Mouse (Mus musculus): ENCODE results near the gene Arhgef12. TPM values are rescaled to one million over a fixed set of nuclear protein-coding genes. Genes with fewer than 3 reads are reported as not detected.

Gene Arhgef12
- polyA plus RNA-seq, 1 experiment, result 48.0 TPM

DNA sequence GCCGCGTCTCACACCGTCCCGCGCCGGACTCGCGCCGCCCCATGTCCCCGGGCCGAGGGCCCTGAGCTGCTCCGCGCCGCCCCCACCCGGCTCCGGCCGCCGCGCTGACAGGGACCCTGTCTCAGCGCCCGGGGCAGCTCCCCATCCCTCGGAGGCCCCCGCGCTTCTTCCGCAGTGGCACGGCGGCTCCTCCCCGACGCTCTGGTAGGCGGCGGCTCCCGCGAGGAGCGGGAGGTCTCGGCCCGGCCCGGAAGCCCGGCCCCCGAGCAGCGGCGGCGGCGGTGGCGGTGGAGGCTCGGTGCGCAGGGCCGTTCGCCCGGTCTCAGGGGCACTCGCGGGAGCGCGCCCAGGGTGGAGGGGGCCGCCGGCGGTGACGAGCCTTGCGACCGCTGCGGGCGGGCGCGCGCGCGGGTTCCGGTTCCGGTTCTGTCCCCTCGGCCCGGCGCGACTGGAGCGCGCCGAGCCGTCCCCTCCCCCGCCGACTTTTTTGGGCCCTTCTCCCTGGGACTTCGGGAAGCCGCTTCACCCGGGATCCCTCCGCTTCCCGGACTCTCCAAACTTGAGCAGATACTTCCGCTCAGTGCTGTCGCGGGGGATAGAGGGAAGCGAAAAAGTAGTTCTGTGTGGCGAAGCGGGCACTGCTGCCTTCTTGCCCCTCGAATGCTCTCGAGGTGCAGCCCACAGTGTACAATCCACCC is 1.2 kb downstream of the Arhgef12 start:
- TF ChIP-seq POLR2A (IDR thresholded peaks at IDR 0.05; ENCODE audit: low read depth, low read length), result peak; percentile 40
- TF ChIP-seq CTCF (conservative IDR thresholded peaks at IDR 0.05; ENCODE audit: insufficient read depth, insufficient read length, low read depth, low read length), result no peak
- Histone ChIP-seq H3K4me3 (ENCODE audit: insufficient read depth, low read depth, low read length) (peak overlapping the region; percentile 66), H3K27ac (ENCODE audit: insufficient read depth, low read depth, low read length) (peak overlapping the region; percentile 96), H3K27me3 (replicated peaks; ENCODE audit: control insufficient read depth, insufficient read depth, low read length) (no peaks in the 10 kb centered on the region), H3K36me3 (ENCODE audit: control insufficient read depth, insufficient read depth, low read length) (no peaks in the 10 kb centered on the region; the same call in 1 of the 2 replicates), H3K4me1 (ENCODE audit: control insufficient read depth, insufficient read depth, low read length) (peaks cover 23% of the 10 kb centered on the region)
- WGBS, result under 1% methylated on average over 90 of the region's 91 CpGs
- peak; percentile 96 for DNase-seq

DNA sequence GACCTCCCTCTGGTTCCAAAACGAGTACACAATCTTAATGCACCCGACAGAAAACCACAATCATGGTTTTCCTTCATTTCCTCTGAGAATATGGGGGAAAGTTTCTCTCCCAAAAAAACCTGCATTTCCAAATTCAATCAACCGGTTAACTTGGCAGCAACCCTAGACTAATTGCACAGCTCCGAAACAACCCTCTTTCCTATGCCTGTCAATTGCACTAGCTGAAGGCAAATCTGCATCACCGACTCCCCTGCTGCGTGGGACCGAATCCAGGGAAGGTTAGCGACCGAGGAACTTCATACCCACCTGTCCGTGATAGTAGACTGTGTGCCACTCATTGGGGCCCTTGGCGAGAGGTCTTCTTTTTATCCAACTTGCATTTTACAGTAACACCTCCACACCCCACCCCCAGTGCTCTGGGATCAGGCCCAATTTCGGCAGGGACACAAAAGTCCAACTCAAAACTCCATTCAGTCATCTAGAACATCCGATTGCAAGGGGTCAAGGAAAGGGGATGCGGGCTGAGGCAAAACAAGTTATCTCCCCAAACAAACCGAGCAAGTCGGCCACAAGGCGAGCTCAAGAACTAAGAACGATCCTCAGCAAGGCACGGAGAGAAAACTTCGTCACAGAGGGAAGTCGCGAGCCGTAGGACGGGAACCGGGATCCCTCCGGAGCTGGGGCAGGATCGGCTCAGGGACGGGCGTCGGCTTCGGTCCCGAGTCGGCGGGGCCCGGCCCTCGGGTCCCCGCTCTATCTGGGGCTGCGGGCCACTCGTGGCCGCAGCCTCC is 2.0 kb downstream of the Arhgef12 start:
- peak; percentile 84 for DNase-seq
- Histone ChIP-seq H3K36me3 (ENCODE audit: control insufficient read depth, insufficient read depth, low read length) (no peaks in the 10 kb centered on the region; the same call in 1 of the 2 replicates), H3K27me3 (replicated peaks; ENCODE audit: control insufficient read depth, insufficient read depth, low read length) (no peaks in the 10 kb centered on the region), H3K4me3 (ENCODE audit: insufficient read depth, low read depth, low read length) (peak overlapping the region; percentile 66), H3K27ac (ENCODE audit: insufficient read depth, low read depth, low read length) (peak overlapping the region; percentile 96), H3K4me1 (ENCODE audit: control insufficient read depth, insufficient read depth, low read length) (peaks cover 20% of the 10 kb centered on the region)
- under 1% methylated on average over 40 of the region's 40 CpGs for WGBS
- TF ChIP-seq CTCF (conservative IDR thresholded peaks at IDR 0.05; ENCODE audit: insufficient read depth, insufficient read length, low read depth, low read length) (no peak), POLR2A (IDR thresholded peaks at IDR 0.05; ENCODE audit: low read depth, low read length) (no peak)

DNA sequence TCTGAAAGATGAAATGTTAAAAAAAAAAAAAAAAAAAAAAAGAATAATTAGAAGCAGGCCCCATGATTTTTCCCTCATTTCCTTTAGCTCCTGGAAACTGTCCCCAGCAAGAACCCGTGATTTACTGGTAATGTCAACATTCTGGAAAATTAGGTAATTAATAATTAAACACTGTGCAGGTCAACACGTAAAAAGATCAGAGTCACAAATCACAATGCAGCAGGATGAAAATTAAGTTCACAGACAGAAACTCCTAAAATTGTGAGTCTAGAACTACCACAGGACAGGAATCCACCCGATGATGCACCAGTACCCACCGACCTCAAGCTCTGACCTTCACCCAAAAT is 2.5 kb downstream of the Arhgef12 start:
- H3K36me3 ChIP-seq (ENCODE audit: control insufficient read depth, insufficient read depth, low read length), result no peaks in the 10 kb centered on the region; the same call in 1 of the 2 replicates
- peaks cover 19% of the 10 kb centered on the region for H3K4me1 ChIP-seq (ENCODE audit: control insufficient read depth, insufficient read depth, low read length)
- 3% methylated on average over 4 of the region's 4 CpGs for WGBS
- TF ChIP-seq POLR2A (IDR thresholded peaks at IDR 0.05; ENCODE audit: low read depth, low read length), result no peak
- H3K4me3 ChIP-seq (ENCODE audit: insufficient read depth, low read depth, low read length), result peak overlapping the region; percentile 66
- peak; percentile 70 for DNase-seq
- no peaks in the 10 kb centered on the region for H3K27me3 ChIP-seq (replicated peaks; ENCODE audit: control insufficient read depth, insufficient read depth, low read length)
- peak overlapping the region; percentile 96 for H3K27ac ChIP-seq (ENCODE audit: insufficient read depth, low read depth, low read length)

DNA sequence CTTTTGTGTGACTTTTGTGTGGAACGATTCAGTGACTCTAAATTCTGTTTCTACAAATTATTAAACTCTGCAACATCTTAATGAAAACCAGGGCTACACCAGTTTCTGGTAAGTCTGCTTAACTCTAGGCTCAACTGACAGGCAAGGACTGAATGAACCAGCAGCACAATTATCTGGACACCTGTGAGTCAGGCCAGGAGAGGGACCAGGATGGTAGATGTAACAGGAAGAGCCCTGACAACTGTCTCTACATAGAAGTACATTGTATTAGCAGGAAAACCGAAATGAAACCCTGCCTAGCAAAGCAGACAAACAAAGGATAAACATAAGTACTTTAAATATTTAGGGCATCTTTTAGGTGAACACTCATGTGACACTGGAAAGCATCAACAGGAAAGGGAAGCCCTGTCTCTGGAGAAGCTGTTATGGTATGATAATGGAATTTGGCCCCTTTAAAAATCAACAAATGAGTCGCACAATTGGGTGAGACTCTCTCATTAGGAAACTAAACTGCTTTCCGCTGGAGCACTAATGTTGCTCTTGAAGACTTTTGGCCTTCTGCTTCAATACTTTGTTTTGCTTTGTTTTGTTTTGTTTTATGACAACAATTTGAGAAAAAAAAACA is 3.3 kb downstream of the Arhgef12 start:
- H3K4me1 ChIP-seq (ENCODE audit: control insufficient read depth, insufficient read depth, low read length), result peaks cover 19% of the 10 kb centered on the region
- 7% methylated on average over 4 of the region's 4 CpGs for WGBS
- TF ChIP-seq POLR2A (IDR thresholded peaks at IDR 0.05; ENCODE audit: low read depth, low read length), result no peak
- TF ChIP-seq CTCF (conservative IDR thresholded peaks at IDR 0.05; ENCODE audit: insufficient read depth, insufficient read length, low read depth, low read length), result no peak
- no peaks in the 10 kb centered on the region for H3K27me3 ChIP-seq (replicated peaks; ENCODE audit: control insufficient read depth, insufficient read depth, low read length)
- peak; percentile 41 for DNase-seq
- peak overlapping the region; percentile 73 for H3K27ac ChIP-seq (ENCODE audit: insufficient read depth, low read depth, low read length)
- H3K4me3 ChIP-seq (ENCODE audit: insufficient read depth, low read depth, low read length), result peak overlapping the region; percentile 50
- H3K36me3 ChIP-seq (ENCODE audit: control insufficient read depth, insufficient read depth, low read length), result no peaks in the 10 kb centered on the region; the same call in 1 of the 2 replicates

DNA sequence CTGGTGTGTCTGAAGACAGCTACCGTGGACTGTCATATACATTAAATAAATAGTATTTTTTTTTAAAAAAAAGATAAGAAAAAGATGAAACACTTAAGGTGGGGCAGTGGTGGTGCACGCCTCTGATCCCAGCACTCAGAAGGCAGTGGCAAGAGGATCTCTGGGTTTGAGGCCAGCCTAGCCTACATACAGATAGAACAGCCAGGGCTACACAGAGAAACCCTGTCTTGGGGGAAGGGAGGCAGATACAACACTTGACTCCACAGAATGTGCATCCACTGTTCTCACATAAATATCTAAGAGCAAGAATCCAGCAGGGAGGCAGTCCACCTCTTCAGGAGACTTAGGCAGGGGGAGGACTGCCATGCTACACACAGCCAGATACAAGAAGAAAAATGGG is 4.1 kb downstream of the Arhgef12 start:
- H3K4me3 ChIP-seq (ENCODE audit: insufficient read depth, low read depth, low read length), result peak overlapping the region; percentile 20; the same call in 1 of the 2 replicates
- DNase-seq, result no peak
- TF ChIP-seq CTCF (conservative IDR thresholded peaks at IDR 0.05; ENCODE audit: insufficient read depth, insufficient read length, low read depth, low read length) (no peak), POLR2A (IDR thresholded peaks at IDR 0.05; ENCODE audit: low read depth, low read length) (no peak)
- 85% methylated on average over 2 of the region's 2 CpGs for WGBS
- peak overlapping the region; percentile 33; the same call in 1 of the 2 replicates for H3K27ac ChIP-seq (ENCODE audit: insufficient read depth, low read depth, low read length)
- no peaks in the 10 kb centered on the region; the same call in 1 of the 2 replicates for H3K36me3 ChIP-seq (ENCODE audit: control insufficient read depth, insufficient read depth, low read length)
- H3K4me1 ChIP-seq (ENCODE audit: control insufficient read depth, insufficient read depth, low read length), result peaks cover 22% of the 10 kb centered on the region
- H3K27me3 ChIP-seq (replicated peaks; ENCODE audit: control insufficient read depth, insufficient read depth, low read length), result no peaks in the 10 kb centered on the region

DNA sequence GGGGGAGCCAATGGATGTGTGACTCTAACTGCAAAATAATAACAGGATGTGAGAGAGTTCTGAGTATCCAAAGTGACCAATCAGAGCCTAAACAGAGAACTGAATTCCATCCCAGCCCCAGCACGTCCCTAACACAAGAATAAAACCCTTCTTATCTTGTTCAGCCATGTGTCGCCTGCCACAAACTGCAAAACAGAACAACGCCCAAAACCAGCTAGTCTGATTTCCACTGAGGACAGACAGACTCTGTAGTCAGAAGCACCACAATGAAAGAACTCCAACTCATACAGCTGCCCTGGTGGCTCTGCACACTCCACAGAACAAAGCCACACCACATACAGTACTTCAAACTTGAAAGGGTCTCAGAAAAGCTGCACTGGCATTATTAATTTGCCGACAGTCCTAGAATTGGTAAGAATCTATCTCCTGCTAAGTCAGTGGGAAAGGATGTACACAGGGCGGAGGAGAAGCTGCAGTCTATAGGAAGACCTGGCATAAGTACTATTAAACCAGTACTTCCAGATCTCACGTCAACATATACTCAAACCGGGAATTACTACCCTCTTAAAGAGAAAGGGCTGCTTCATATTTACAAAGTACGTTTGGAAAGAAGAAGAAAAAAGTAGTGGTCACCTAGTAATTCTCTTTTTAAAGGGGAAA is 5.0 kb downstream of the Arhgef12 start:
- H3K4me1 ChIP-seq (ENCODE audit: control insufficient read depth, insufficient read depth, low read length), result peaks cover 29% of the 10 kb centered on the region
- peak; percentile 53 for DNase-seq
- TF ChIP-seq POLR2A (IDR thresholded peaks at IDR 0.05; ENCODE audit: low read depth, low read length) (no peak), CTCF (conservative IDR thresholded peaks at IDR 0.05; ENCODE audit: insufficient read depth, insufficient read length, low read depth, low read length) (no peak)
- 42% methylated on average over 8 of the region's 8 CpGs for WGBS
- no peaks in the 10 kb centered on the region for H3K27me3 ChIP-seq (replicated peaks; ENCODE audit: control insufficient read depth, insufficient read depth, low read length)
- H3K4me3 ChIP-seq (ENCODE audit: insufficient read depth, low read depth, low read length), result peak overlapping the region; percentile 7; the same call in 1 of the 2 replicates
- peak overlapping the region; percentile 63 for H3K27ac ChIP-seq (ENCODE audit: insufficient read depth, low read depth, low read length)
- H3K36me3 ChIP-seq (ENCODE audit: control insufficient read depth, insufficient read depth, low read length), result no peaks in the 10 kb centered on the region; the same call in 1 of the 2 replicates

Measured in kidney, adult 2 months (tissue).